Mouse (Mus musculus): ENCODE measurements around the gene Fam47c. TPM values are rescaled to one million over a fixed set of nuclear protein-coding genes. Genes with fewer than 3 reads are reported as not detected.

Fam47c gene
- polyA plus RNA-seq (2012; rRNA removed): not detected in 2 replicates

DNA sequence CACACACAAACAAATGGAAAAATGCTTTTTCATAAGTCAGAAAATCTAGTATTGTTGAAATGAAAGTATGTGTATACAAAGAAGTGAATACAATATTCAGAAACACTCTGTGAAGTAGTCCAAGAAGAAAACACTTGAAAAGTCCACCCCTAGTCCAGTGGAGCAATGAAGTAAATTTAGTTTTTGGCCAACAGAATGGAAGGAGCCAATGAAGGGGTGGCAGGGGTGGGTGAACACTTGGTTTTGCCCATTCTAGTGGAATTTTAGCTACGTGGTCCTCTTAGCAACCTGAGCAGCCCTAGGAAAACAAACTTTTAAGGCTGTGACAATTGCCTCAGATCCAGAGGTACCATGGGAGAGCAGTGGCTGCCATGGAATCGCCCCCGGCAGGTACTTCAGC is at the start of gene Fam47c:
Fam47c (plus strand) TSS at position 301 of the 400 bp plus-strand sequence.
- Histone ChIP-seq H3K4me3 (ENCODE audit: low read depth, low read length) (no peak within 1 kb of the TSS), H3K36me3 (ENCODE audit: control insufficient read depth, insufficient read depth, low read length) (no peaks in the 10 kb centered on the region), H3K27ac (ENCODE audit: insufficient read depth, low read depth, low read length) (no peak within 1 kb of the TSS), H3K4me1 (ENCODE audit: control insufficient read depth, insufficient read depth, insufficient read length, low read length) (no peaks in the 10 kb centered on the region), H3K27me3 (ENCODE audit: control insufficient read depth, insufficient read depth, low read length) (no peaks in the 10 kb centered on the region)
- TF ChIP-seq CTCF (IDR thresholded peaks at IDR 0.05; ENCODE audit: extremely low read depth, insufficient read length, insufficient replicate concordance, low read depth, low read length) (no peak), POLR2A (IDR thresholded peaks at IDR 0.05; ENCODE audit: low read depth, low read length) (no peak)
- WGBS: 96% methylated on average over 3 of the region's 3 CpGs

DNA sequence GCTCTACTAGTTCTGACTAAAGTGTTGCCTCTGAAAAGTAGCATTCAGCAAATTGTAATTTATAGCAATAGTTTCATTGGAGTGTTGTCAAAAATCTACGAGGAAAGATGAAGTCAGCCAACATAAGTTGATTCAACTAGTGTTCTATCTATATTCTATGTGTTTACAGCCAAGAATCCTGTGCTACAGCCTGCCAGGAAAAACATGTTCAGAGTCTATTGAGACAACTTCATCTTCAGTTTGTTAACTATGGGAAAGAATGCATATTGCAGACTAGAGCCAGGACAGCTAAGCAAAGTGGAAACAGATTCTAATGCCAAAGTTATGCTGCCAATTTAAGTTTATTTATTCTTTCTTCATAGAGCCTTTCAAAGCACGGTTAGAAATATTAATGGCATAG is 31.8 kb downstream of the Fam47c start:
- no peak overlapping the region for H3K4me3 ChIP-seq (ENCODE audit: low read depth, low read length)
- H3K27me3 ChIP-seq (ENCODE audit: control insufficient read depth, insufficient read depth, low read length): no peaks in the 10 kb centered on the region
- TF ChIP-seq CTCF (IDR thresholded peaks at IDR 0.05; ENCODE audit: extremely low read depth, insufficient read length, insufficient replicate concordance, low read depth, low read length): no peak
- WGBS: 49% methylated on average over 2 of the region's 2 CpGs
- no peak overlapping the region for H3K27ac ChIP-seq (ENCODE audit: insufficient read depth, low read depth, low read length)
- no peaks in the 10 kb centered on the region for H3K36me3 ChIP-seq (ENCODE audit: control insufficient read depth, insufficient read depth, low read length)
- no peaks in the 10 kb centered on the region for H3K4me1 ChIP-seq (ENCODE audit: control insufficient read depth, insufficient read depth, insufficient read length, low read length)

DNA sequence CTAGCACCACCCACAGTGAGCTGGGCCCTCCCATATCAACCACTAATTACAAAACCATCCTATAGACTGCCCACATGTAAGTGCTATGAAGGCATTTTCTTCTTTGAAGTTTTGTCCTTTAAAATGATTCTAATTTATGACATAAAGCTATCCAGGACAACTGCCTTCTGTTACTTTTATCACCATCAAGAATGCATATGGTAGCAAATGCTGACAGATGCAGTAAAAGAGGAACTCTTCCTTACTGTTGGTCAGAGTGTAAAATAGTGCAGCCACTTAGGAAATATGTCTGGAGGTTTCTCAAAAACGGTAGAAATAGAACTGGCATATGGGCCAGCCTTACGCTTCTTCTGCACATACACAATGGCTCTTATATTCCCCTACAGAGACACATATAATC is 39.5 kb downstream of the Fam47c start:
- no peaks in the 10 kb centered on the region for H3K36me3 ChIP-seq (ENCODE audit: control insufficient read depth, insufficient read depth, low read length)
- H3K4me3 ChIP-seq (ENCODE audit: low read depth, low read length): no peak overlapping the region
- WGBS: 68% methylated on average over 2 of the region's 2 CpGs
- no peak overlapping the region for H3K27ac ChIP-seq (ENCODE audit: insufficient read depth, low read depth, low read length)
- H3K4me1 ChIP-seq (ENCODE audit: control insufficient read depth, insufficient read depth, insufficient read length, low read length): no peaks in the 10 kb centered on the region
- no peaks in the 10 kb centered on the region for H3K27me3 ChIP-seq (ENCODE audit: control insufficient read depth, insufficient read depth, low read length)
- TF ChIP-seq CTCF (IDR thresholded peaks at IDR 0.05; ENCODE audit: extremely low read depth, insufficient read length, insufficient replicate concordance, low read depth, low read length) (no peak), POLR2A (IDR thresholded peaks at IDR 0.05; ENCODE audit: low read depth, low read length) (no peak)

Other genes starting within 250 kb of the Fam47c start
- 0.03 and 0.15 TPM in 2 replicates for gene Prrg1, start 153.9 kb upstream of the Fam47c start, polyA plus RNA-seq (2012; rRNA removed)

Measured in small intestine, adult 2 months (tissue).